Mouse (Mus musculus) brain, embryonic 14.5 days (tissue): ENCODE results near the gene Lrrc7.

Experiments used
- CTCF ChIP-seq: fragments of 200-500 bp; IDR thresholded peaks from 2 replicates; pipeline ENCODE4 v1.5.1; 2012; ENCODE audit warnings: inconsistent platforms, mild to moderate bottlenecking, moderate library complexity, borderline replicate concordance; ENCODE audit not compliant: insufficient read depth, insufficient read length; ENCODE audit errors: extremely low read depth
- POLR2A ChIP-seq: fragments of 200-500 bp; IDR thresholded peaks from 2 replicates; pipeline ENCODE4 v1.6.1; 2012; ENCODE audit warnings: mild to moderate bottlenecking, inconsistent platforms, borderline replicate concordance; ENCODE audit not compliant: poor library complexity, insufficient read depth, insufficient read length, severe bottlenecking; ENCODE audit errors: extremely low read depth

GRCm38 (mm10) chr3:158210657-158211056 is 351.4 kb downstream of the Lrrc7 start:
- TF ChIP-seq CTCF = no peak
- TF ChIP-seq POLR2A = no peak
